Mouse (Mus musculus) bone marrow, adult 2 months (tissue): ENCODE results near the gene Padi3. TPM values are rescaled to one million over a fixed set of nuclear protein-coding genes. Genes with fewer than 3 reads are reported as not detected.

Source experiments
- H3K27ac ChIP-seq: fragments of 200-500 bp; 2 replicates; pipeline ENCODE4 v1.5.1; 2012; ENCODE audit warnings: low read depth, mild to moderate bottlenecking, control low read depth, inconsistent platforms, low read length; ENCODE audit not compliant: control insufficient read depth, poor library complexity, insufficient read depth
- H3K4me1 ChIP-seq: fragments of 200-500 bp; 2 replicates; pipeline ENCODE4 v1.6.1; 2011; ENCODE audit warnings: low read length; ENCODE audit not compliant: control insufficient read depth, insufficient read depth
- H3K4me3 ChIP-seq: fragments of 200-500 bp; replicated peaks from 2 replicates; pipeline ENCODE3; 2011; ENCODE audit warnings: mild to moderate bottlenecking, low read depth, low read length, control low read depth; ENCODE audit not compliant: control insufficient read depth
- CTCF ChIP-seq: fragments of 200-500 bp; IDR thresholded peaks from 2 replicates; pipeline ENCODE4 v1.5.1; 2011; ENCODE audit warnings: low read length, control low read depth; ENCODE audit not compliant: control insufficient read depth, insufficient read depth
- POLR2A ChIP-seq: fragments of 200-500 bp; IDR thresholded peaks from 2 replicates; pipeline ENCODE4 v1.6.1; 2011; ENCODE audit warnings: low read depth, mild to moderate bottlenecking, control low read depth, low read length, borderline replicate concordance; ENCODE audit not compliant: control insufficient read depth
- WGBS: fragments of 180-500 bp; shearing (Covaris S2); methylation state at CpG from one replicate; pipeline ENCODE4 v1.1.7; 2018; 5-methylcytosine and 5-hydroxymethylcytosine counted together
- polyA plus RNA-seq: library from polyadenylated mRNA; stranded (reverse); fragments of >200 nt; gene quantifications from 2 replicates; pipeline ENCODE4 v1.2.4, GENCODE M21; 2011; ENCODE audit warnings: low replicate concordance; ENCODE audit not compliant: missing spikeins, insufficient read depth, insufficient read length

Gene Padi3
- polyA plus RNA-seq = 1.1 TPM in 1 of 2 replicates, not detected in the other

DNA sequence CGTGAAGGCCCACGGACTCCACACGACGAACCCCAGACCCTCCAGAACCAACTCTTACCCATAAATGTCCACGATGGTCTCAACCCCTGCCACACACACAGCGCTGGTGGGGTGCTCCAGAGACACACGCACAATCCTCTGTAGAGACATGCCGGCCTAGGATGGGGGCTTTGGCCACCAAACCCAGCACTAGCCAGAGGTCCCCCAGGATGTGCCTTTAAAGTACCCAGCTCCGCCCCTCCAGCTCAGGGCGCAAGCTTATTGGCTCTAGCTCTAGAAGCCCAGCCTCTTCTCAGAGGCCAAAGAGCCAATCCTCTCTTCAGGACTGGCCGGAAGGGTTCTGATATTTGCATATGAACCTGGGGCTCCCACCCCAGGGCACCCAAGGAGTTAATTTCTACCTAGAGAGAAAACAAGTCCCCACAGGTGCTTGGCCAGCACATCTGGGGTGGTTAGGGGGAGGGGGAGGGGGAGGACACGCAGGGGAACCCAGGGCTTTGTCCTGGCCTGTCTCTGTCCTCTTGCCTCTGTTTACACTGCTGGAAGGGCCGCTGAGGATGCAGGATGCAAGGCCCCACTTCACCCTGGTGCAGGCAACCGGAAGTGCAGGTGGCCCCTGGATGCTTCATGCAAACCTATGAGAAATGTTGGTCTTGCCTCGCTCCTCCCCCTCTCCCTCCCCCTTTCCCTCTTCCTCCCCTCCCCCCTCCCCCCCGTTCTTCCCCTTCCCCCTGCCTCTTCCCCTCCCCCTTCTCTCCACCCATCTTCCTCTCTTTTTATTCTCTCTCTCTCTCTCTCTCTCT, at the start of gene Padi3:
Gene Padi3, minus strand, starts transcription at position 191 of the 803 bp plus-strand sequence.
- WGBS = 68% methylated on average over 16 of the region's 16 CpGs
- Histone ChIP-seq H3K27ac (no peak within 1 kb of the TSS), H3K4me1 (peaks cover 1% of the 10 kb centered on the region), H3K4me3 (no peak within 1 kb of the TSS)
- TF ChIP-seq POLR2A (no peak), CTCF (no peak)

- no peak for TF ChIP-seq CTCF
- no peak for TF ChIP-seq POLR2A
- no peak overlapping the region for H3K27ac ChIP-seq
- H3K4me1 ChIP-seq = peaks cover 16% of the 10 kb centered on the region
- WGBS = 40% methylated on average over 11 of the region's 11 CpGs
- no peak overlapping the region for H3K4me3 ChIP-seq
These were observed 48.8 kb upstream of the Padi3 start for GRCm38 (mm10) chr4:140859291-140859690.

GRCm38 (mm10) chr4:140857813-140858212, 47.4 kb upstream of the Padi3 start:
- Histone ChIP-seq H3K4me3 (no peak overlapping the region), H3K4me1 (peaks cover 18% of the 10 kb centered on the region), H3K27ac (no peak overlapping the region)
- no peak for TF ChIP-seq CTCF
- TF ChIP-seq POLR2A = no peak
- 74% methylated on average over 7 of the region's 7 CpGs for WGBS

DNA sequence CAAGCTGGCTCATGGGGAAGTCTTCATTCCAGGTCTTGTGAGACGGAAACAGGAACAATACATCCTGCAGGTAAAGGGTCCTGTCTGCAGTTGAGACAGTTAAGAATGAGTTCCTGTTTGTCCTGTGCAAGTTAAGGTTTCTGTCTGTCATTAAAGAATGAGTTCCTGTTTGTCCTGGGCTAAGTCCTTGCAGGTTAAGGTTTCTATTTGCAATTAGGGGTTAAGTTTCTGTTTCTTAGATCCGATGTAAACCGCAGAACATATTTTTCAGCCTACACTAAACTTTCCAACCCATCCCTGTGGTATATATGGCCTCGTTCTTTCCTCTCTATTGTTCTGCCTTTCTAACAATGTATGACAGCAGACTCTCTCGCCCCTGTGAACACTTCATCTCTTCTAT, 46.6 kb upstream of the Padi3 start:
- WGBS = 9% methylated on average over 5 of the region's 5 CpGs
- no peak overlapping the region for H3K27ac ChIP-seq
- TF ChIP-seq CTCF (no peak), POLR2A (no peak)
- no peak overlapping the region for H3K4me3 ChIP-seq
- peaks cover 18% of the 10 kb centered on the region for H3K4me1 ChIP-seq

GRCm38 (mm10) chr4:140855151-140855550, 44.7 kb upstream of the Padi3 start:
- Histone ChIP-seq H3K4me1 (peaks cover 18% of the 10 kb centered on the region), H3K4me3 (no peak overlapping the region), H3K27ac (peak overlapping the region; percentile 82)
- 75% methylated on average over 10 of the region's 10 CpGs for WGBS
- TF ChIP-seq CTCF (no peak), POLR2A (no peak)

DNA sequence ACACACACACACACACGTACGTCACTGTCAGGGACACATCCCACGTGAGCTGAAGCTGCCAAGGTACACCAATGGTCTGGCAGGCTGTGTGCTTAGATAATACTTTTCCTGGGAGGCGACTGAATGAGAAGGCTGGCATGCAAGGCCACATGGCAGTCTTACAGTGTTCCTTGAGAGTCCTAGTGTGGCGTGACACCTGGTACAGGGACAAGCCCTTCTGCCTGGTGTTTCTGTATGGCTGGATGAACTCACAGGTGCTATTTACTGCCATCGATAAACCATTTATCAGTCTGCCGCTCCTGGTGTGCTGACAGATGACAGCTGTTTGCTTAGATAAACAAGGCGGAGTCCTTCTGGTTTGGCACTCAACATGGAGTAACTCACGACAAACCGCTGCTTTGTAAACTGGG, 44.0 kb upstream of the Padi3 start:
- Histone ChIP-seq H3K4me3 (no peak overlapping the region), H3K27ac (peak overlapping the region; percentile 82), H3K4me1 (peaks cover 16% of the 10 kb centered on the region)
- WGBS = 65% methylated on average over 10 of the region's 10 CpGs
- no peak for TF ChIP-seq CTCF
- TF ChIP-seq POLR2A = no peak

DNA sequence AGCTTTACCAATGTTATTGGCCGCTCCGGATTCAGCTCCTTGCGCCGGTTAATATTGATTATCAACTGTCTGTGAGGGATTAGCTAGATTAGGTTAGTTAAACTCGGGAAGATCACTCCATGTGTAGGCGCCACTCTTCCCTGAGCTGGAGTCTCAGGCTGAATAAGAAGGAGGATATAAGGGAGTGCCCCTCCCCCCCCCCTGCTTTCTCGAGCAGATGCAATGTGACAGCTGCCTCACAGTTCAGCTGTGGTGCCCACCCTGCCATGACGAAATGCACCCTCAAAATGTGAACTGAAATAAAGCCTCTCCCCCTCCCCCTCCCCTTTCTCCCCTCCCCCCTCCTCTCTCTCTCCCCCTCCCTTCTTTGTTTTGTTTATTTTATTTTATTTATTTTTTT, 43.2 kb upstream of the Padi3 start:
- no peak for TF ChIP-seq CTCF
- no peak for TF ChIP-seq POLR2A
- H3K27ac ChIP-seq = no peak overlapping the region
- no peak overlapping the region for H3K4me3 ChIP-seq
- H3K4me1 ChIP-seq = peaks cover 13% of the 10 kb centered on the region
- 62% methylated on average over 8 of the region's 8 CpGs for WGBS

- peaks cover 2% of the 10 kb centered on the region; the same call in 1 of the 2 replicates for H3K4me1 ChIP-seq
- no peak overlapping the region for H3K4me3 ChIP-seq
- 85% methylated on average over 11 of the region's 11 CpGs for WGBS
- no peak overlapping the region for H3K27ac ChIP-seq
- TF ChIP-seq POLR2A (no peak), CTCF (no peak)
These were observed 38.9 kb upstream of the Padi3 start for GRCm38 (mm10) chr4:140849310-140849709.
